Mouse (Mus musculus) thymus, postnatal 25 days (tissue): ENCODE results near the gene Ntm.

Experiments
- DNase-seq: peaks from one replicate; pipeline ENCODE4 v3.0.0; 2022

Gene Ntm

DNA sequence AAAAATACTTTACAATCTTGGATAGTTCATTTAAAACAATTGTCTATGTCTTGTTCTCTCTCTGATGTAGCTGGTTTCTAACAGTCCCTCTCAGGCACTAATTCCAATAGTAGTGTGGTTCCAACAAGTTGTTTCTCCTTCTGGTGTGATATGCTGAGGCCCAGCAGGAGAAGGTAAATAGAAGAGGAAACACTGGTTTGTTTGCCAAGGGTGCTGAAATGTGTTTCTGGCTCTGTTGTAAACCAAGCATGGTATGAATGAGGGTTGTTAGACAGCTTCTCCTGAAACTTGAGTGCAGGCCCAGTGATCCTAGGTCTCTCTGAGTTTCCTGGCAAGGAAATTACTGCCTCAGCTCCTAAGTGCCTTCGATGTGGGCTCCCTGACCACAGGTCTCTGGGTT is 985.7 kb downstream of the Ntm start:
- DNase-seq, result no peak

DNA sequence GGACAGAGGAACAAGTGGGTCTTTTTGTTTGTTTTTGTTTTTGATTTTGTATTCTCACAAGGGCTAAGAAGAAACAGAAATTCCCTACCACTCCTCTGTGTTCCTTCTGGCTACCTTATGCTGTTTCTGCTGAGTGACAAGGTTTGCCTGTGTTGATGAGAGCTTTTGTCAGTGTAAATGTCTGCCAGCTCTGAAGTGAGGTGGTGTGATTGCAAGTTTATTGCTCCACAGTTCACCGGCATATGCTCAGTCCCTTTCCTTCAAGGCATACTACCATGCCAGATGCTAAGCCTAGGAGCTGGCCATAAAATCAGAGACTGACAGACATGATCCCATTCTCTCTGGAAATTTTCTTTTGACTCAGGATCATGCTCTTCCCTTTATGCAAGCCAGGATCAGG is 993.5 kb downstream of the Ntm start:
- no peak for DNase-seq
